Mouse (Mus musculus): ENCODE measurements around the gene Trim3.
A peak's percentile ranks its signal among the peaks of the same experiment; 100 is the strongest.

Trim3 gene

DNA sequence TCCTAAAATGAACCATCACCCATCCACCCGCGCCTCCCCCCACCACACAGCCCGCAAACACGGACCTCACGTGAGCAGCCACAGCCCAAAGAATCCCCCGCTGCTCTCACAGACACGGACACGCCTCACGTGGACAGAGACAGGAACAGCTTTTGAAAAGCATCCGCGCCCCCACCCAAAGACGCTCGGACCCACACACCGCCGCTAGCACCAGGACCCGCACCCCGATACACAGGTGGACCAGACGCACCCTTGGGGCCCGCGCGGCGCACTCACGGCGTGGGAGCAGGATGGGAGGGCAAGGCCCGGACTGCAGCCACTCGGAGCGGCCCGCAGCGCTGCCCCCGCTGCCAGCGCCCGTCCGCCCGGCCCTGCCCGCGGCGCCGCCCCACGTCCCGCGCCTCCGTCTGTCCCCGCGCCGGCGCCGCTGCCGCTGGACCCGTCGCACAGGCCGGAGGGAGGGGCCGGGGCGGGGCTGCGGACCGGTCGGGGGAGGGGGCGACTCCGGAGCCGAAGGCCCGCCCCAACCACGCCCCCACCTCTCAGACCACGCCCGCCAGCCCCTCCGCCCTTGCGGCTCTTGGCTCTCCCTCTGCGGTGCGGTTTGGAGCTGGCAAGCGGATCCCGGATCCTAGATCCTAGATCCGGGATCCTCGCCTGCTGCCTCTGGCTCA is at the start of gene Trim3:
Gene Trim3 (minus strand): TSS at position 445 of the 674 bp plus-strand sequence.
- DNase-seq: peak; percentile 93 to 98

DNA sequence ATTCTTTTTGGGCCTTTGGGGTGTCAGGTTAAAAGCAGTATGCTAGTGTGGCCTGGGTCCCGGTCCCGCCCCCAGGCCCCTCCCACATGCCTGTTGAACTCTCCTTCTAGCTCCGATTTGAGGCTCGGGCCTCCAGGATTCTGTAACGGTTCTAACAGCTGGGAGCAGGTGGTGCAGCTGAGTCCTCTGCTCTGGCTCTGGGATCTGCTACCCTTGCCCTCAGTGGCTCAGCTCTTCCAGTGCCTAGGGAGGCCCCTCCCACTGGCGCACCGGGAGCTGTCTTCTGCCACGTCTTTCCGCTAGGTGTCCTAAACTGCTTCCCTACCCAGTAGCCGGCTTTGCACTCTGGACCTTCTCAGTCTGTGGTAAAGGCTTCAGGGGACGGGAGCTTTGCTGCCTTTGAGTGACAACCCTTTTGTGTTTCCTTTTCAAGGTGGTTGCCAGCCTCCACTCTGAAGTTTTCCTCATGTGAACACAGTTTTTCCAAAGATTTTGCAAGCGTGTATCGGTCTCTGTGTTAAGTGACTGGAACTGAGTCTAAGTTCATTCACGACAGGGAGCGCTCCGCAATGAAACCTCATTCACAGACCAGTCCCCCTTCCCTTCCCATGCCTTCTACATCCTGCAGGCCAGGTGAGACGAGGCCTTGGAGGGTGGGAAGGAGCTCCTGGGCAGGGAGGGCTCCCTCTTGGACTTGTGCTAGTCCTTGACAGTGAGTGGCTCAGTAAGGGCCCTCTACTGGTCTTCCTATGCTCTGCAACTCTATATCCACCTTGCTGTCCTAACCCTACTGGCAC is 17.5 kb upstream of the Trim3 start, which contains the start of gene Dnhd1:
Gene Dnhd1 (plus strand): TSS at position 189 of the 797 bp plus-strand sequence.
- DNase-seq: peak; percentile 91

DNA sequence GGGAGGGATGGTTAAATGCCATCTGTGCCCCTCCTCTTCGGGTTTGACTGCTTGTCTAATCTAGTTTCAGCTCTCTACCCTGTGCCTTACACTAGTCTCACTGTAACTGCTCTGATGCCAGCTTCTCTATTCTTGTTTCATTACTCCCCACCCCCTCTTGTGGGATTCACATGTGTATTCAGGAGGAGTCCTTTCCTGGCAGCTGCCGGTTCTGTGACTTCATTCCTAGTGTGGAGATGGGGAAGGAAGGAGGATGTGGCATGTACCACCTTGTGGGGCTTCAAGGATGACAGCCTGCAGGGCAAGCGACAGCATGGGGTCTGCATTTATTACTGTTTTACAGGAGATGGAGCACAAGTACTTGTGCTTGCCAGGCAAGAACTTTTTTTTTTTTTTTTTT is 8.6 kb upstream of the Trim3 start:
- DNase-seq: no peak

DNA sequence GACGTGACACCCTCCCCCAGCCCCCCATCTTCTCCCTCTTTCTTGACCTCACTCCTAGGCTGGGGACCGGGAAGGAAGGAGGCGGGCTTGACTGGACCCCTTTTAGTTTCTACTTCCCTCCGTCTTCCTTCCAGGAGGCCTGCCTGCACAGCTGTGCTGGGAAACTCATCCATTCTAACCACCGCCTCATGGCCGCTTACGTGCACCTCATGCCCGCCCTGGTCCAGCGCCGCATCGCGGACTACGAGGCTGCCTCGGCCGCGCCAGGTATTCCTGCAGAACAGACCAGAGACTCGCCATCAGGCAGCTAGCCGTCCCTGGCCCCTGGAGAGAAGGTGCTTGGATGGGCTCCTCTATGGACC is 7.5 kb upstream of the Trim3 start:
- DNase-seq: peak in 1 of 2 experiments; percentile 52

DNA sequence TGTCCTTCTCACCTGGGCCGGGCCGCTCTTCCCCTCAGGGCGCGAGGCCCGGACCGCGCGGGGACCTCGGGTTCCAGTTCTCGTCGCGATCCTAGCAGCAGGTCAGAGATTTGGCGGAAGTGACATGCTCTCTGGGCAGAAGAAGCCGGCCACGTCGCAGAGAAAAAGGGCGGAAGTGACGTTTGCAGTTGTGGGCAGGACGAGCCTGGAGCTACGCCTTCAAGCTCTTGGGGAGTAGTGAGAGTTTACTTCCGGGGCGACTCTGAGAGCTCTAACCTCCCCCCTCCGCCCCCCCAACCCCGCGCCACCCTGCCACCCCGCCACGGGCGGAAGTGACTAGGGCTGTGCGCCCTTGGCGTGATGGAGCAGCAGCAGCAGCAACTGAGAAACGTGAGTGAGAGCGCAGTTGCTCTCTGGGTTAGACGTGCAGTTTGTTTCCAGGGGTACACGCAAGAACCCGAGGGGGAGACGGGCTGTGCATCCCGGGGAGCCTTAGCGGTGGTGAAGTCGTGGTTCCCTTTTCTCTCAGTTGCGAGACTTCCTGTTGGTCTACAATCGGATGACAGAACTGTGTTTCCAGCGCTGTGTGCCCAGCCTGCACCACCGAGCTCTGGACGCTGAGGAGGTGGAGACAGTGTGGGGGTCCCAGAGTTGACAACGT is 7.0 kb upstream of the Trim3 start, which contains the start of the genes Arfip2 and Gm45799:
Gene Arfip2 (minus strand): TSS at position 184 of the 661 bp plus-strand sequence.
Gene Gm45799 (plus strand): TSS at position 320 of the 661 bp plus-strand sequence.
- DNase-seq: peak; percentile 97 to 99

DNA sequence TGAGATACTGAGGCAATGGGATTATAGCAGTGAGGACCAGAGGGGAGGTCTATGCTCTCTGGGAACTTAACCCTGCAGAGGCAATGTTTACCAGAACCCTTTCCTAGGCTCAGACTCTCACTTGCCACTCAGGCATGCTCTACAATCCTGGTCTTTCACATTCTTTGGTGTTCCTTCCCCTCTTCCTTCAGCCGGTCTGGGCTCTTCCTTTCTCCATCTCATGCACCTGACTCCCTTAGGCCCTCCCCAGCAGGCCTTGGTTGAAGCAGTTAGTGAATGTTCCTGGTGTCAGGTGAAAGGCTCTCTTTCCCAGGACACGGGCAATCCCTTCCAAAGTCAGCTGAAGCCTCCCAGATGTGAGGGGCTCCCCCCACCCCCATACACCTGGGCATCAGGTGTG is 6.4 kb upstream of the Trim3 start, which contains the start of gene Timm10b:
Gene Timm10b (plus strand): TSS at position 301 of the 400 bp plus-strand sequence.
- DNase-seq: no peak

DNA sequence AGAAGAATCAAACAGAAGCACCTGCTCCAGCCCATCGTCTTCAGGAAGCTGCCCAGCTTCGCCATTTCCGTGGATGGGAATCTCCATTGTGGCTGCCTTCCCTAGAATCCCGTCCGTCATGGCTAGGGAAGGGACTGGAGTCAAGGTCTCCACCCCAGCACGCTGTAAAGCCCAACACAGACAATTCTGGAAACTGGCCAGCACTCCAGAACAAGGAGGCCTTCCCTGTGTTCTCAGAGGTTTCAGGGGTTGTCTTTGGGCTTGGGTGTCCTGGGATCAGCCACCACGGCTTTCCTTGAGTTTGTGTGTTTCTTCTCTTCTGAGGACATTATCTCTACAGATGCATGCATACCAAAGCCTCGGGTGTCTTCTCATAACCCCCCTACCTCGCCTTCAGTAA is 5.9 kb upstream of the Trim3 start:
- DNase-seq: peak in 1 of 2 experiments; percentile 35

DNA sequence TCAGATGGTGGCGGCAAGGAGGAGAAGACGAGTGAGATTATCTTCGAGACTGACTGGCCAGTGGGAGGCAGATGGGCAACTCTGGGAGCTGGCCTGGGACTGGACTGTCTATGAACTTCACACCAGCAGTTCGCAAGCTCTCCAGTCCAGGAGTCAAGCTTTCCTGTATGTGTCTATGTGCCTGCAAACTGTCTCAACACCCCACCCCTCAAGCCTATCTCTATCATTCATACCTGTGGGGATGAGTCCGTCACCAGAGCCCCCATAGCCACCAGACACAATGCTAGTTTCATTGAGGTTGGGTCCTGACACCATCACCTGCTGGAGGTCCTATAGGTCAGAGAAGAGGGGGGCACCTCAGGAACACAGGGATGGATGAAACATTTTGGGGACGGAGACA is 5.4 kb upstream of the Trim3 start:
- no peak for DNase-seq

DNA sequence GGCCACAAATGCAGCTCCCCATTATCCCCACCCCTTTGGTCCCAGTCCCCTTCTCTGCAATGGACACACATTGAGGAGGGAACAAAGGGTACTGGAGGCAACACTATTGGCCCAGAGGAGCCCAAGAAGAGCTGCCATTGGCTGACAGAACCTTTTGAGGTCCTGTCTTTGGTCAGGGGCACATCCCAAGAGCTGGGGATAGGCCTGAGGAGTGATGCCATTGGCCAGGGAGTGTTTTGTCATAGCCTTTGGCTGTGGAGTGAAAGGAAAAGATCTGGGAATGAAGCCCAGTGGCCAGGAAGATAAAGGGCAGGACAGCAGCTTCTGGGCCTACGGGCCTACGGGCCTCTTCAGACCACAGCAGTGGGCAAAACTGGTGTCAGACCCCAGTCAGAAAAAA is 2.4 kb upstream of the Trim3 start:
- no peak for DNase-seq

DNA sequence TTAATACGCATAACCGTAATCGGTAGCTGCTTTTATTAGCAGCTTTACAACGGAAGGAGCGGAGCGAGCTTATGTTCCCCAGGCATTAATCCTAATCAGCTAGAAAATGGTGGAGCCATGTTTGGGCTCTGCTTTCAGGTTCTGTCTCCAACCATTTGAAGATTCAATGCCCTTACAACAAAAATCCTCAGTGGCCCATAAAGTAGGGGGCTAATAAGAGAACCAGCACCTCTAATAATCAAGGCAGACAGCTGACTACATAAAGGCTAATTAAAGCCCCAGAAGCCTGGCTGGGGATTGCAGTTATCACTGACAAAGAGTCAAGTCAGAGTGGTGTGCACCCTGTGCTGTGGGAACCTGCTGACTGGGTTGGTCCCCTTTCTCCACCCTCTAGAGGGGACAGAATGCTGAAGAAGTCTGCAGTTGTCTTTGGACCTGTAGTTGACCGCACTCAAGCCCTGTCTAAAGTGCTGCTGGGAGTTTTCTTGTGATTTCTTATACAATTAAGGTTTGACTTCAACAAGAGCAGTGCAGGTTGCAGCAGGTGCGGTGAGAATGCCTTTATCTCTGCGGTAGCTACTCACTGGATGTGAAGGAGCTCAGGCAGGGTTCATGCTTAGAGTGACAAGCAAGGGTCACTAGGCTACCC is 1.0 kb upstream of the Trim3 start:
- no peak for DNase-seq

DNA sequence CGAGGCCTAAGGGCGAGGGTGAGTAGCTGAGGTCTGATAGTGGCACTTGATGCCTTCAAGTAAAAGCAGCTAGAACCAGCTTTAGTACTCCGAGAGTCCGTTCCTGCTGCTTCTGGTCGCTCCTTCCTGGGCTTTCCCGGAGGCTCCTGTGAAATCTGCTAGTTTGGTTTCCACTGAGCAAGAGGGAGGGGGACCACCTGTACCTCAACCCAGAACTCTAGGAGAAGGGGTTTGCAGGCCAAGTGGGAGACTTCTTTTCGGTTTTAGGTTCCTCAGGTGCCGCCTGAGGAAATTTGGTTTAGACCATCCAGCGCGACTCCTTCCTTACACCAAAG is 397 bp upstream of the Trim3 start:
- no peak for DNase-seq

DNA sequence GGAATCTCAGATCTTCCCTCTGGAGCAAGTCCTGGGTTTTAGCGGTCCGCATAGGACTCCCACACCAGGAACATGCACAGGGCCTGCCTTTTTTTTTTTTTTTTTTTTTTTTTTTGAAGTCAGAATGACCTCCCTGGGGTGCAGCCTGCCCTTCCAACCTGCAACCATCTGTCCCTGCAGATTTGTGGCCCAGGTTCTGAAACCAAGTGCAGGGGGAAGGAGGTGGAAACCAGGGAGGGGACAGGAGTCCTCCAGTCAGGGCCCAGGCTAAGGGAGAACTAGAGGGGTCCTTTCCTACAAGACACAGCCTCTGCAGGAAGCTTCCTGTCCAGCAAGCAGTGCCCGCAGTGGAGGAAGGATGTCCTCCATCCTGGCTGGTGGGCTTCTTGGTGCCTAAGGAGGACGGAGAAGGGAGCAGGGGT is 809 bp downstream of the Trim3 start:
- DNase-seq: peak in 1 of 2 experiments; percentile 27

DNA sequence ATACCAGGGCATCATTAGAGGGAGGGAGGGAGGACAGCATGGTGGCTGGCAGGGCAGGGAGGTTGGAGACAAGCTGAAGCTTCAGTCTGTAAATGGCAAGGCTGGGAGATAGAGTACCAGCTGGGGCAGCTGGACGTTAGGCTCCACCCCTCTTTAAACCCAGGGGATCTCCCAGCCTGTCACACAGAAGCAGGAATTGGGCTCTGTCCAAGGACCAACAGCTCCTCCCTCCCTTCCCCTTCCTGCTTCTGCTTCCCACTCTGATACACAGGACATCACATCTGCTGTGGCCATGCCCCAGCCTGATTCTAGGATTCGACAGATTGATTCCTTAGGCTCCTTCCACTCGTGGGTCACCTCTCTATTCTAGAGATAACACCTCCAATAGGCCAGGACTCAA is 4.7 kb downstream of the Trim3 start:
- DNase-seq: peak; percentile 77 to 84

DNA sequence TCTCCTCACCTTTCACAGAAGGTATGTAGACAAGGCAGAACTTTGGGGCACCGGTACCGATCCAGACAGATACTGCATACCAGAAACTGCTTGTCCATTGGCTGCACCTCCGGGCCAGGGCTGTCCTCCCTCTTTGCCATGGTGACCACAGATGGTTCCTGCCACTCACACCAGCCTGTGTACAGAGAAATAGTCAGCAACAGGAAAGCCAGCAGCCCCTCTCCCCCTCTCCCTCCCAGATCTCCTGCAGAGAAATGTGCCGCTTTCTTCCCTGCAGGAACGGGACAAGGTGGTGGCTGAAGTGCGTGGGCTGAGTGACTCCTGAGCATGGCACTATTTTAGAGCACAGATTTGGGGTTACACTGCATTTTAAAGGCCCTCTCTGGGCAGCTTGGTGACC is 8.0 kb downstream of the Trim3 start:
- peak in 1 of 2 experiments; percentile 41 for DNase-seq

DNA sequence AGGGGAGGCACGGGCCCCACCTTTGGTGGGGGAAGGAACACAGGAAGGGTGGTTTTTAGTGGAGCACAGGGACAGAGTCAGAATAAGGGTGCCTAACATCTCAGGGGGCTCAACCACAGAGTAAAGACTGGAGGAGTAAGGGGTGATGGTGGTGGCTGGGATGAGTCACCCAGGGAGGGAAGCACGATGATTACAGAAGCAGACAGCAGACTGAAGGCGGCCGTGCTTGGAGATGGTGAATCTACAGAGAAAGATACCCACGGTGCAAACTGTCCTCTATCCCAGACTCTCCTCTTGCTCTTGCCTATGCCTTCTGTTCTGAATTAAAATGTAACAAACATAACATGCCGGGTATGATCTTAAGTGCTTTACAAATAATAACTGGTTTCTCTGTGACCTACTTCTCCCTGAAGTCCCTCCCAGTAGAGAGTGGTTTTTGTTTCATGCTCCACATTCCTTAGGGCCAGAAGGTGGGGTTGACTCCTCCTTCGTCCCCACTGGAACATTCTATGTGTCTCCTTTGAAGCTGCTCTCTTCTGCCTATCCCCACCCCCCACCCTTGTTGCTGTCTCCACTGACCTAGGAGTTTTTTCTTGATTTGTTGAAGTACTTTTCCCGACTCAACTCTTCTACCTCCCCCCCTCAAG is 11.6 kb downstream of the Trim3 start:
- DNase-seq: no peak

DNA sequence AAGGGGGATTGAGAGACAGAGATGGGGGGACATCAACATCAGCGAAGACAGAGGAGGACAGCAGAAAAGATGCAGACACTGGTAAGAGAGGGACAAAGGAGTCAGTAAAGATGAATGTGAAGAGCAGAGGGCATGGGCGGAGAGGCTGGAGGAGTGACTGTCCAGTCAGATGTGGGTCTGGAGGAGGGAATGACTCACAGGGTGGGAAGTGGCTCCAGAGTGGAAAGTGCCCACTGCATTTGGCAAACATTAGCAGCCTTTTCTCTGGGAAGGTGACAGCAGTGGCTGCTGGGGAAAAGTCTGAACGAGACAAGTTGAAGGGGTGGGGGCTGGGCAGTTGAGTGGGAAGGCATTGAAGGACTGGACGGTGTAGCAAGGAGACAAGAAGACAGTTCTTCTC is 12.3 kb downstream of the Trim3 start:
- DNase-seq: no peak

DNA sequence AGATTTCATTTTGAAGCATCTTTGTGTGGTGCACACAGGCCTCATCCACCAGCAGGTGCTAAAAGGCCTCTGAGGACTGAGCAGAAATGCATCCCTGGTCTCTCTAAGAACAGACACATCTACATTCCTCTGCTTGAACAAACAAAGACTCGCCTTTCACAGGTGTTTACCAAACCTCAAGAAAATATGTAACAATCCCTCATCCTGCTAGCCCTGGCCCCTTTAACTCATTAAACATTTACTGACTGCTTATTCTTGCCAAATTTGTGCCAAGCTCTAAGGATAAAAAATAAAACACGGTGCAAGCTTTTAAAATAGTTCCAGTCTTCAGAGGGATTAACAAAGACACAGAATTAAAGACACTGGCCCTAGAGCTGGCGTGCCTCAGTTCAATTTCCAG is 13.7 kb downstream of the Trim3 start:
- no peak for DNase-seq

DNA sequence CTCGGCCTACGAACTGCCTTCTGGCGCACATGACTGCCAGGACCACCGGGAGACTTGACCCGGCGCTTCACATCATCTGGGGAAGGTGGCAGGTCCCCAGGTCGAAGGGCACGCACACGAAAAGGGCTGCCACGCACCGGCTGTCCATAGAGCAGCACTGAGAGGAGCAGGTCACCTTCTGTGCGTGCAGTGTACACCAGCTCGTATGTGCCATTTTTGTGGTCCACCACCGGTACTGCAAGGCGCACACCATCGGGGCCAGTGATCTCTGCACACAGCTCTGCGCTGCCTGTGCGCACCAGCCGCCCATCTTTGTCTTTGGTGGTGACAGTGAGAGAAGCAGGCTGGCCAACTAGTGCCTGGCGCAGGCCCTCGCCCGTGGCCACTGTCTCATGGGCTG is 15.6 kb downstream of the Trim3 start:
- DNase-seq: no peak

DNA sequence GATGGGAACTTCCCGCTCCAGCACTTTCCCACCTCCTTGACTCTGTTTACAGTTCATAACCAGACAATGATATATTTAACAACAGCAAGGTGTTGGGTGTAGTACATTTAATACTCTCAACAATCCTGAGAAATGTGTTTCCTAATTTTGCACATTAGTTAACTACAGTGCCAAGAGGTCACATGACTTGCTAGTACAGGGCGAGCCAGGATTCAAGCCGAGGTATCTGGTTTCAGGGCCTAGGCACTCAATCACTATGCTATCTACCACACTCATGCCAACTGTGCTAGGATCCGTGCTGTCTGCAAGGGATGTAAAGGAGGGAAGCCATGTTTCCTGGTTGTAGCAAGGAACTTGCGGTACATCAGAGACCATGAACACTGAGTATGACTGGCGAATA is 16.8 kb downstream of the Trim3 start:
- DNase-seq: no peak

DNA sequence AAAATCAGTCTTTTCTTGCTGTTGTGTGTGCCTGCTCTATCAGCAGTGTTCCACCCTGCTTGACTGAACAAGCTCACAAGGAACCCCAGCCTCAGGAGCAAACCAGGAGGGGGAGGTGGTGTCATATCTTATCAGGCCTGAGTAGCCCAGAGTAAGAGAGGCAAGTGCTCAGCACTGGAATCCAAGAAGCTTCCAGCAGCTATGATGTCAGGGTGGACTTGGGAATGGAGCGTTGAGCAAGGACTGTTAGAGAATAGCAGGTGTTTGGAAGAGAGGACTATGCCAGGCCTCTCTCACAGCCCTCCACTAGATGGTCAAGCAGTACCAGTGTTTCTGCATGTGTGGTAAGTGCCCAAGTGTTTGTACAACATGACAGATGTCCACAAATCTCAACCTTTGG is 17.7 kb downstream of the Trim3 start:
- no peak for DNase-seq

DNA sequence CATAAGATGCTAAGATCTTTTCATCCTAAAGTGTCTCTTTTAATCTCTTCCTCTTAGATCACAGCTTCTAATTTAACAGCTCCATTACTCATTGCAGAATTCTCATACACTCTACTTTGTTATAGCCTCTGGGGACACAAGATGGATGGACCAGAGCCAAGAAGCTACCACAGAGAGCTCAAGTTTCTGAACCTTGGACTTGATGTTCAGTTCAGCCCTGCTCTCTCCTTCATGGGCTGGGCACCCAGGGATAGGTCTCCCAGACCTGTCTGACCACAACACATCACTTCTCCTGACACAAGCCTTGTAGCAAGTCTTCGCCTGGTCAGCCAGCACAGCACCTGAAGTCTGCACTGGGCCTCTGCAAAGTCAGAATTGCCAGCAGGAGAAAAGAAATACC is 19.0 kb downstream of the Trim3 start:
- peak; percentile 53 to 54 for DNase-seq

DNA sequence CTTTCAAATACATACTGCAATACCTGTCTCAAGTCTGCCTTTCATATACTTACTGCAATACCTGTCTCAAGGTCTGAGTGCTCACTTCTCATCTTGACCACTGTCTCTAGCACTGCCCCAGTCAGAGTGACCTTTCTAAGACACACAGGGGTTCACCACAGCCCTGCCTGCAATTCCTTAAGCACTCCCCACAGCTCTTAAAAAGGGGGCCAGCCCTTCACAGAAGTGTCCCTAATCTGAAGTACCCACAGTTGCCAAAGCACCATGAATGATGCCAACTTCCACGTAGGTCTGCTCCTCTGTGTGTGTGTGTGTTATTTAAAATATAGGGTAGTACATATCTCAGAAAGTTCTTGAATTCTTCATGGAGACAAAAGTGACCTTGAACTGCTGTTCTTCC is 21.6 kb downstream of the Trim3 start:
- DNase-seq: no peak

DNA sequence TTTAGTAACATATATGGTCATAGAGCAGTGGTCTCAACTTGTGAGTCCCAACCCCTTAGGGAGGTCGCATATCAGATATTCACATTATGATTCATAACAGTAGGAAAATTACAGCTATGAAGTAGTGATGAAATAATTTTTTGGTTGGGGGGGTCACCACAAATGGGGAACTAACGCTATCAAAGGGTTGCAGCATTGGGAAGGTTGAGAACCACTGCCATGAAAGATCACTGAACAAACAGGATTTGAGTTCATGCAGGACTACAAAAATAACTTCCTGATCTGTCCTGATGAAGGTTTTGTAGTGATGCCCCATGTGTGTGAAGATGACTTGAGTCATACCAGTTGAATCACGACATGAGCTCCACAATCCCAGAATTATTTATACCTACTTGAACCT is 24.9 kb downstream of the Trim3 start:
- no peak for DNase-seq

Data from kidney, postnatal 36 days (tissue).